Mouse (Mus musculus) cortical plate, adult 2 months (tissue): ENCODE data around the gene Gpr183. TPM values are rescaled to one million over a fixed set of nuclear protein-coding genes. Genes with fewer than 3 reads are reported as not detected.

Experiments used
- H3K27ac ChIP-seq: fragments of 200-500 bp; 2 replicates; pipeline ENCODE4 v1.5.1; 2012; ENCODE audit warnings: low read length, control low read depth, inconsistent platforms; ENCODE audit not compliant: insufficient read depth
- H3K4me1 ChIP-seq: fragments of 200-500 bp; 2 replicates; pipeline ENCODE4 v1.6.1; 2011; ENCODE audit warnings: low read length; ENCODE audit not compliant: control insufficient read depth, insufficient read depth
- H3K4me3 ChIP-seq: fragments of 200-500 bp; 2 replicates; pipeline ENCODE4 v1.5.1; 2011; ENCODE audit warnings: mild to moderate bottlenecking, low read length, control low read depth; ENCODE audit not compliant: insufficient read depth
- CTCF ChIP-seq: fragments of 200-500 bp; IDR thresholded peaks from 2 replicates; pipeline ENCODE4 v1.5.1; 2011; ENCODE audit warnings: mild to moderate bottlenecking, control low read depth, low read length; ENCODE audit not compliant: insufficient read depth; ENCODE audit errors: extremely low read depth
- POLR2A ChIP-seq: fragments of 200-500 bp; IDR thresholded peaks from 2 replicates; pipeline ENCODE4 v1.6.1; 2011; ENCODE audit warnings: mild to moderate bottlenecking, low read length, control low read depth; ENCODE audit not compliant: insufficient read depth; ENCODE audit errors: extremely low read depth
- polyA plus RNA-seq: library from polyadenylated mRNA; depleted of rRNA; stranded (reverse); fragments of >200 nt; gene quantifications from 2 replicates; pipeline ENCODE4 v1.2.3, GENCODE M21; 2012

Gene Gpr183
- polyA plus RNA-seq, 1 experiment, result 1.6 TPM

GRCm38 (mm10) chr14:121989869-121990268 lies 24.9 kb upstream of the Gpr183 start:
- TF ChIP-seq POLR2A, result no peak
- TF ChIP-seq CTCF, result no peak
- Histone ChIP-seq H3K4me1 (peaks cover 5% of the 10 kb centered on the region), H3K4me3 (no peak overlapping the region)

GRCm38 (mm10) chr14:121989331-121989730 lies 24.3 kb upstream of the Gpr183 start:
- Histone ChIP-seq H3K4me3 (no peak overlapping the region), H3K4me1 (peaks cover 5% of the 10 kb centered on the region), H3K27ac (no peak overlapping the region)
- TF ChIP-seq CTCF (no peak), POLR2A (no peak)

More at GRCm38 (mm10) chr14:121989869-121990268, 24.9 kb upstream of the Gpr183 start:
- no peak overlapping the region for H3K27ac ChIP-seq

GRCm38 (mm10) chr14:121987691-121988090 lies 22.7 kb upstream of the Gpr183 start:
- no peak for TF ChIP-seq CTCF
- TF ChIP-seq POLR2A, result no peak
- Histone ChIP-seq H3K4me3 (no peak overlapping the region), H3K27ac (no peak overlapping the region), H3K4me1 (peaks cover 5% of the 10 kb centered on the region)

GRCm38 (mm10) chr14:121987287-121987686 lies 22.3 kb upstream of the Gpr183 start:
- H3K4me3 ChIP-seq, result no peak overlapping the region
- peaks cover 3% of the 10 kb centered on the region for H3K4me1 ChIP-seq
- no peak for TF ChIP-seq POLR2A
- TF ChIP-seq CTCF, result no peak
- H3K27ac ChIP-seq, result no peak overlapping the region

DNA sequence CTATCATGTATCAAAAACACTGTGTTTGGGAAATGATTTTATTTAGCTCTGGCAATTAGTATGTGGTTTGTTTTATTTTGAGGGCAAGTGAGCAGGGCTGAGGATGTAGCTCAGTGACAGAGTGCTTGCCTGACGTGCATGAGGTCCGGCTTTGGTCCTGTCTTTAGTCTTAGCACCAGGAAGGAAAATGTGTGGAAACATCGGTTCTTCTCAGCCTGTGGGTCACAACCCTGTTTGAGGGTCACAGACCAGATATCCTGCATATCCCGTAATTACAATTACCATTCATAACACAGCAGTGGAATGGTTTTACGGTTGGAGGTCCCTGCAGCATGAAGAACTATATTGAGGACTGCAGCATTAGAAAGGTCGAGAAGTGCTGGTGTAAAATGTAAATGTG lies 21.0 kb upstream of the Gpr183 start:
- Histone ChIP-seq H3K4me1 (0 out of 2 replicates have a peak, but pooled peaks cover 2% of the 10 kb centered on the region), H3K27ac (no peak overlapping the region), H3K4me3 (no peak overlapping the region)
- no peak for TF ChIP-seq CTCF
- TF ChIP-seq POLR2A, result no peak

- H3K27ac ChIP-seq, result no peak overlapping the region
- 0 out of 2 replicates have a peak, but pooled peaks cover 2% of the 10 kb centered on the region for H3K4me1 ChIP-seq
- no peak overlapping the region for H3K4me3 ChIP-seq
- no peak for TF ChIP-seq CTCF
- TF ChIP-seq POLR2A, result no peak
These were observed 20.5 kb upstream of the Gpr183 start for GRCm38 (mm10) chr14:121985477-121985876.

GRCm38 (mm10) chr14:121983009-121983933 lies 18.3 kb upstream of the Gpr183 start:
- Histone ChIP-seq H3K4me3 (no peak overlapping the region), H3K27ac (no peak overlapping the region)
- TF ChIP-seq POLR2A (no peak), CTCF (no peak)

GRCm38 (mm10) chr14:121981531-121981930 lies 16.5 kb upstream of the Gpr183 start:
- no peak for TF ChIP-seq CTCF
- TF ChIP-seq POLR2A, result no peak
- Histone ChIP-seq H3K4me1 (0 out of 2 replicates have a peak, but pooled peaks cover 2% of the 10 kb centered on the region), H3K4me3 (no peak overlapping the region), H3K27ac (no peak overlapping the region)

More at GRCm38 (mm10) chr14:121983009-121983933, 18.3 kb upstream of the Gpr183 start:
- H3K4me1 ChIP-seq, result 0 out of 2 replicates have a peak, but pooled peaks cover 2% of the 10 kb centered on the region

DNA sequence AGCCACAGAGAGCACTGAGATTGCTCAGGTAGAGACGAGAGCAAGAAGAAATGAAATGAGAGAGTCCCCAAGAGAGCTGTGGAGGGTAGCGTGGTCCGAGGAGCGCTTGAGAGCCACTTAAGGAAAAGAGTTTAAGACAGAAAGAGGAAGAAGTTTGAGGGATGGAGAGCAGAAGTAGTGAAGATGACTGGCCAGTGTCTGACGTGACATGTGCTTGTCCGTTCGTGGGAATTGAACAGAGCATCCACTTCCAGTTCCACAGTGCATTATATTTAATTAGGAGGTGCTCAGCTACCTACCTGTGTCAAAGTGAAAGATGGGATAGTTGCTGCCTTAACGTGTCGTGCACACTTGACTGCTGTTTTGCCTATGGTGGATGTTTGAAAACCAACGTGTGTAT lies 8.1 kb upstream of the Gpr183 start:
- no peak overlapping the region for H3K27ac ChIP-seq
- TF ChIP-seq CTCF, result no peak
- TF ChIP-seq POLR2A, result no peak
- H3K4me3 ChIP-seq, result no peak overlapping the region
- H3K4me1 ChIP-seq, result peaks cover 2% of the 10 kb centered on the region; the same call in 1 of the 2 replicates

DNA sequence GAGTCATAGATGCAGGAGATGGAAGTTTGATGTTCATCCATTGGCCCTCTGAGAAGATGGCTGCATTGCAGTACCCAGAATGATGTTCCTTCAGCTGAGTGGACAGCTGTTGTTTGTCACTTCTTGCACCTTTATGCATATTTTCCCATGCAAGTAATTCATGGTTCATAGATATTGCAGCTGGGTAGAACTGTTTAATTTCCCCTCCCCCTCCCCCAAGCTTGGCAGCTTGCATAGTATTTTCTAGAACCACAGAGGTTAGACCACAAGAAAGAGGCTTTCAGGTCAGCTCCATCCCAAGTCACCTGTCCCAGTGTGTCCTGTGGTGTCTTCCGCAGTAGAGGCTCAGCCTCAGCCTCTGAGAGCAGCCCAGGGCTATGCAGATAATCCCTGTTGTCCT lies 5.4 kb upstream of the Gpr183 start:
- peaks cover 2% of the 10 kb centered on the region; the same call in 1 of the 2 replicates for H3K4me1 ChIP-seq
- H3K4me3 ChIP-seq, result no peak overlapping the region
- TF ChIP-seq CTCF, result no peak
- no peak for TF ChIP-seq POLR2A
- no peak overlapping the region for H3K27ac ChIP-seq

GRCm38 (mm10) chr14:121967095-121967494 lies 2.1 kb upstream of the Gpr183 start:
- TF ChIP-seq CTCF (no peak), POLR2A (no peak)
- H3K4me3 ChIP-seq, result no peak overlapping the region
- H3K27ac ChIP-seq, result no peak overlapping the region

More at GRCm38 (mm10) chr14:121967095-121967494, 2.1 kb upstream of the Gpr183 start:
- H3K4me1 ChIP-seq, result peaks cover 8% of the 10 kb centered on the region
